Mouse (Mus musculus) heart, adult 2 months (tissue): ENCODE results near the gene Caskin2.

Experiments
- CTCF ChIP-seq: fragments of 200-600 bp; IDR thresholded peaks from 2 replicates; pipeline ENCODE4 v1.8.1; 2022; ENCODE audit warnings: antibody characterized with exemption, mild to moderate bottlenecking, moderate library complexity
- EP300 ChIP-seq: fragments of 200-500 bp; IDR thresholded peaks from 2 replicates; pipeline ENCODE4 v1.6.1; 2011; ENCODE audit warnings: low read depth, low read length, control low read depth; ENCODE audit not compliant: insufficient read depth
- POLR2A ChIP-seq: fragments of 200-500 bp; IDR thresholded peaks from 2 replicates; pipeline ENCODE4 v1.6.1; 2011; ENCODE audit warnings: mild to moderate bottlenecking, low read depth, low read length, control low read depth; ENCODE audit not compliant: insufficient read depth

DNA sequence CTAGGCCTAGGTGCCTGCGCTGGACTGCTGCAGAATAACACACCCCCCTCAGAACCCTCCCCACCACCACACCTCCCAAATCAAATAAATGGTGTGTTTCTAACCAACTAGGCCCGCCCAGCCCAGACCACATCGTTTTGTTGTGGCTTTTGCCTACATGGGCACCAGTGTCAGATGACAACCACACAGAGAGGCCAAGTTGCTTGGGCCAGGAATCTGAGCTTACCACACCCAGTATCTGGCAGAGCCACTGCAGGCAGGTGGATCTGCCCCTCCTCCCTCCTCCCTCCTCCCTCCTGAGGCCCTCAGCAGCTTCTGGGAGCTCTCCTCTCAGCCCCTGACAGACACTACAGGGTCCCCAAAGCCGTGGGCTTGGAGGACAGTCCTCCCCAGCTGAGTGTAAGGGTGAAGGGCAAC, 25.5 kb upstream of the Caskin2 start:
- TF ChIP-seq CTCF (no peak), POLR2A (no peak), EP300 (no peak)
